Mouse (Mus musculus) retina, postnatal 1 day (tissue): ENCODE measurements at regions not wholly inside any gene's neighbourhood (a gene's known extent, or its start where the extent isn't known, plus 50 kb on each side); places are given as distances from the start of the nearest gene placed in this dataset.

Source experiments
- DNase-seq: peaks from one replicate; pipeline ENCODE4 v3.0.0-alpha.2; 2012

DNA sequence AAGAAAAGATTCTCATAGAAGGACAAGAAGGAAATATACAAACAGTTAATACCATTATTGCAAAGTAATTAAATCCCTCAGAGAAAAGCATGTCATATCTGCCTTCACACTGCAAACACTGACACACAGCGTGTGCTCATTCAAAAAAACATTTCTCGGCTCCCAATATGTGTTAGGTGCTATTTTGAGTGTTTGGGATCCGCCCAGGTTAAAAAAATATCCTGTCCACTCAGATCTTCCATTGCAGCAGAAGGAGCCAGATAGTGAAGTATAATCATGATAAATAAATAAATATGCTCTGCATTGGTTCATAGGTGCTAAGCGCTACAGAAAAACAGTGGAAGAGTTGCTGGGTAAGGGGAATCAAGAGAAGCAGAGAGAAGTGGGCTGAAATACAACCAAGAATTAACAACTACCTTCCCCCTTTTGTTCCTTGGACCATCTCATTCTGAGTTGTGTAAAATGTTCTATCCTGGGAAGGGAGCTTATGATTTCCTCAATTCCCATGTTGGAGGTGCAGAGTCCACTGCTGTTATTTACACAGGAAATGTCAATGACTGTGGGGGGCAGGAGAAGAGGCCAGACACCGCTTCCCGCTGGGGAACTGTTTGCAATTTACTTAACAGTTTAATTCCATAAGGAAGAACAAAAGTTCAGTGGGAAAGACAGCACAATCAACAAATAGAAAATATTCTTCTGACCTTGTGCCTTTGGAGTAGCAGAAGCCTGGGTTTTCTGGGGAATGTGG, 139.9 kb downstream of the Tle1 start:
- DNase-seq, result no peak

GRCm38 (mm10) chr4:72049638-72050454, 150.9 kb downstream of the Tle1 start:
- DNase-seq, result peak; percentile 91

DNA sequence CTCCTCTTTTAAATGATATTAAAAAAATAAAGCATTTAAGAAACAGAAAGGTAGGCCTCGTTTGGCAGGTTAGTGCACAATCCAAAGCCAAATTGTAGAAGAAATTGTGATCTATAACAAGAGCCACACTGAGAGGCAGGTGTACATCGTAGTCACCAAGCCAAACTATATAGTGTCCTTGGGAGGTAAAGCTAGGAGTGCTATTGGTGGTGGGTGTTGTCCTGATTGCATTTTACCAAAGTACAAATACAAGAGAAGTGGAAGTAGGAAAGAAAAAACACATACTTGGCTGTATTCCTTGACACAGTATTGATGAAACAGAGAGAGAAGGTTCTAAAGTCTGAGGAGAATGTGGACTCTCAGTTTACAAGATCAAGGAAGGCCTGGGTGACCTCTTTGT, 178.6 kb downstream of the Tle1 start:
- no peak for DNase-seq

- no peak for DNase-seq
These were observed 186.4 kb downstream of the Tle1 start for GRCm38 (mm10) chr4:72014221-72014850.

- DNase-seq, result no peak
These were observed 187.1 kb downstream of the Tle1 start for GRCm38 (mm10) chr4:72013583-72013982.

GRCm38 (mm10) chr4:72010316-72010715, 190.4 kb downstream of the Tle1 start:
- DNase-seq, result no peak

GRCm38 (mm10) chr4:72005926-72006325, 194.8 kb downstream of the Tle1 start:
- DNase-seq, result no peak

GRCm38 (mm10) chr4:72001221-72001875, 199.4 kb downstream of the Tle1 start:
- no peak for DNase-seq

DNA sequence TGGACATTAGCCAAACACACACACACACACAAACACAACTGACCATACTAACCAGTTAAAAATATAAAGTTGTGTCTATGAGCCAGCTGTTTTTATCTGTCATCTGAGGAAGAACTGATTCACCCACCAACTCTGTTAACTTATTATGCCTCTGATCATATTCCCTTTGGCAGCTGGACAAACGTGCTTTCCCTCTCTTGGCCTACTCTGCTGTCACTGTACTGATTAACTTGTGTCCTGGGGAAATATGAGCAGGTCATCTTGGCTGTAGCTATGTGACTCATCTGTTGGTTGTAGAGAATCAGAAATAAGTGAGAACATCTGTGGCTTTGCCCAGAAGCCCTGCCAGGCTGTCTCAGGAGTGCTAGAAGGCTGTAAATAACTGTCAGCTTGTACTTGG, 210.9 kb upstream of the Gm11232 start:
- peak; percentile 1 for DNase-seq

DNA sequence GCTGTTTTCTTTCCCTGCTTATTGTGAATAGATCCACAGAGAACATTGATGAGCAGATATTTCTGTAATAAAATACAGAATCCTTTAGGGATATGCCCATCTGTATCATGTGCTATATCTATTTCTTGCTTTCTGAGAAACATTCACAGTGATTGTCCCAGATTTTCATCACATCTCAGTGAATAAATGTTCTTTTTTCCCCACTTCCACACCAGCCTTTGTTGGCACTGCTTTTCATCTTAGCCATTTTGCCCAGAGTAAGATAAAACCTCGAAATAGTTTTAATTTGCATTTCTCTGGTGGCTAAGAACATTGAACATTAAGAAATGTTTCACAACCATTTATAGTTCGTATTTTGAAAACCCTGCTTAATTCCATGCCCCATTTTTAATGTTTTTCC, 195.7 kb upstream of the Gm11232 start:
- DNase-seq, result no peak

DNA sequence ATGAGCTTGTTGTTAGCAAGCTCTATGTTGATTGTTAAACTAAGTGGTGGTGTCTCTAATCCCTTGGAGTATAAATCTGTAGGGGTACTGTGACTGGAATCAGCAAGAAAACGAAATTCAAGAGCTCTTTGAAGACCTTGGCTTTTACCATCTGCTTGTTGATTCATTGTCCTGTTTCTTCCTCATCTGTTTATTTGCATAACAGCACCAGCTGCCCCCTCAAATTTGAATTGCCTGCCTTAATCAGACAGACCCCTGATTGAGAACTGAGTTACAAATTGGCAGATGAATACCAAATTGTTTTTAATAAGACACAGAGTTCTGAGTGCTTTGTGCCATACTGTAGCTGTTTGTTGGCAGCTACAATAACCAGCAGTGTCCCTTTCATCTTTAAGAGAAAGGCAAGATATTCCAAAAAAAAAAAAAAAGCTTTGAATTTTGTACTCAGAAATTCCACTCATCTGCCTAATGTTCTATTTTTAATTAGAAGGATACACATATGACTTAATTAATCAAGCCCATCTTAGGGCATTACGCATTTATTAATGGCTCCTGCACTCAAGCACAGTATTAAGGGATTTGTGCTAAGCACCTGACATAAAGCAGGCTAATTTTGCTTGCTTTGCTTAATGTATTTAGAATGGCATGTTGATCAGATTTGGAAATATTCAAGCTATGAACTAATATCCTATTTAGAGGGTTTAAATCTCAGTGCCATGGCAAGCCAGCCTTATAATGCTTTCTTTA, 175.6 kb upstream of the Gm11232 start:
- DNase-seq, result peak; percentile 90

- DNase-seq, result peak; percentile 2
These were observed 175.1 kb upstream of the Gm11232 start for GRCm38 (mm10) chr4:71932818-71933217.

- DNase-seq, result no peak
These were observed 153.8 kb upstream of the Gm11232 start for GRCm38 (mm10) chr4:71911551-71911950.

- DNase-seq, result no peak
These were observed 117.9 kb upstream of the Gm11232 start for GRCm38 (mm10) chr4:71875651-71876050.

DNA sequence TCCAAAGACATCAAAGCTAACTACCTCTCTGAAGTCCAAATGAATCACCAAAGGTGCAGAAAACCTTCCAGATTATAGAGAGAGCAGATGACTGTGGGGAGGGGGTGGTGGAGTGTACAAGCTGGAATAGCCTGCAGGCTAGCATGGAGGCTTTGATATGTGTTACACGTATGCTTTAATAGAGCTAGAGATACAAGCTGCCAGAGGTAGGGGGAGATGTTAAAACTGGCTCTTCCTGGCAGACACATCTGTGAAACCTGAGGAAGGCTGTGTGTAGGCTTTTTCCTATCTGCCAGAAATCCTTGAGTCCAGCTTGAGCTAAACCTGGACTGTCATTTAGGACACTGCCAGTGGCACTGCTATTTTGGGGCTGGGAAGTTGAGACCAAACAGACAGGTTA, 109.2 kb upstream of the Gm11232 start:
- no peak for DNase-seq

DNA sequence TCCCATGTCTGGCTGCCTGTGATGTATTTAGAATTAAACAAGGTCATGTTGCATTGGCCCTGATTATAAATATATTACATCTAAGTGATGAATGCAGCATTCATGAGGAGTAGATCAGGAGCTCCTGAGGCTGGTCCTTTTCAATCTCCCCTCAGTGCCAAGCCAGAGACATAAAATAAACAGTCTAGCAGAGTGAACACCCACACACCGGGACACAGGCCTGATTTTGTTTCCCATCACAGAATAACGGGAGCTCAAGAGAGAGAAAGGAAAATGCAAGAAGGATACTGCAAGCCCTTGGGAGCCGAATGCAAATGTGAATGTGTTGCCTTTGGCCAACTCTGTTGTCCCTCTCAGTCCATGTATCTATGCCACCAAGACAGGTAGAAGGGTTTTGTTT, 84.1 kb upstream of the Gm11232 start:
- DNase-seq, result no peak

GRCm38 (mm10) chr4:71840774-71841146, 83.0 kb upstream of the Gm11232 start:
- DNase-seq, result no peak

DNA sequence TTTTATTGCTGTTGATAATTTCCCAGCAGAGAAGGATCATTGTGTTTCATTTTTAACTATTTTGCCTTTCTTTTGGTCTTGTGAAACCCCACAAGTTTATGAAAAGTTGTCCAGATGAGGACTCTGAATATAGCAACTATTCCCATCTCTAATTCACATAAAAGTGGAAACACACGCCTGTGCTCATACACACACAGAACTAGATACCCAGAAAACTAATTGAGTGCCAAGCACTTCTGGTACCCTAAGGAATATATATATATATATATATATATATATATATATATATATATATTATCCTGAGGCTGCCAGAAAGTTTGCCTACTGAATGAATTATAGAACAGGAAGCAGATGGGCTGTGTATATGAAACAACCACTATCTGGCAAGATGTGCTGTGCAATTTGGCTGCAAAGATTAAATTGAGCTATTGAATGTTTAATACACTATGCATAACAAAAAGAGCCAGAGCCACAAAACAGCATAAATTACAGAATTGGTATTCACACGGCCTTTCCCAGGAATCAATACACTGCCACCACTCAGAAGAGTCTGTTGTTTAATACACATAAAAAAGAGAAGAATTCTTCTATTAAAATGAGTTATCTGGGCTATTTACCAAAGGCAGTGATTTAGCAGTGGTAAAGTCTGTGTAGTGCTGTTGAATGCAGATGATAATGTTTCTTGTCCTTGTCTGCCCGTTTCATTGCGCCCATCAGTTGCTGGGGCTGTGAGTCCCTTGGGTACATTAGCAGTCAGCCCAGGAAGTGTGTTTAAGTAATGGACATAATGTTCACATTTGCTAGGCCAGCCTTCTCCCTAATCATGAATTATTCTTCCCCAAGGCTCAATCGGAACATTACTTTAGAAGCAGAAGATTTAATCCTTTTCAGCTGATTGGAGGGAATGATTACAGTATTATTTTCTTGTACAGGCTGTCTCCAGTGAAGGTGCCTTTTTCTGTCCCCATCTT, 82.3 kb upstream of the Gm11232 start:
- peak; percentile 11 for DNase-seq

GRCm38 (mm10) chr4:71839134-71839802, 81.5 kb upstream of the Gm11232 start:
- no peak for DNase-seq

GRCm38 (mm10) chr4:71835737-71836136, 78.0 kb upstream of the Gm11232 start:
- DNase-seq, result no peak

DNA sequence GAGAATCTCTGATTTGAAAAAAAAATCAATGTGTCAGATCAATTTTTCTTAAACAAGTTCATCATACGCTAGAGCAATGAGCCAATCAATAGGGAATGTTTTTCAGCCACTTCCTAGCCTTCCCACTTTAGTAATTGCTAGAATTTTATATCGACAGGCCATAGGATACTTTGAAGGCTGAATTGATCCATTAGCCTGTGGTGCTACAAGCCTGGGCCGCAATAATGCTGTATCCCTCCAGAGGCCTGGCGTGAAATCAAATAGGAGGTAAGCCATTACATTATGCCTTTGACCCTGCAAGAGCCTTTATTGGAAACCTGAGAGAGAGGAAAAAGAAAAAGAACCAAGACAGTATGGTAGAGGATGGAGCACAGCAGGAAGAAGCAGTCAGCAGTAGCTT, 53.7 kb upstream of the Gm11232 start:
- no peak for DNase-seq
